Mouse (Mus musculus): Measurements from ENCODE around the gene Pnrc2.

DNA sequence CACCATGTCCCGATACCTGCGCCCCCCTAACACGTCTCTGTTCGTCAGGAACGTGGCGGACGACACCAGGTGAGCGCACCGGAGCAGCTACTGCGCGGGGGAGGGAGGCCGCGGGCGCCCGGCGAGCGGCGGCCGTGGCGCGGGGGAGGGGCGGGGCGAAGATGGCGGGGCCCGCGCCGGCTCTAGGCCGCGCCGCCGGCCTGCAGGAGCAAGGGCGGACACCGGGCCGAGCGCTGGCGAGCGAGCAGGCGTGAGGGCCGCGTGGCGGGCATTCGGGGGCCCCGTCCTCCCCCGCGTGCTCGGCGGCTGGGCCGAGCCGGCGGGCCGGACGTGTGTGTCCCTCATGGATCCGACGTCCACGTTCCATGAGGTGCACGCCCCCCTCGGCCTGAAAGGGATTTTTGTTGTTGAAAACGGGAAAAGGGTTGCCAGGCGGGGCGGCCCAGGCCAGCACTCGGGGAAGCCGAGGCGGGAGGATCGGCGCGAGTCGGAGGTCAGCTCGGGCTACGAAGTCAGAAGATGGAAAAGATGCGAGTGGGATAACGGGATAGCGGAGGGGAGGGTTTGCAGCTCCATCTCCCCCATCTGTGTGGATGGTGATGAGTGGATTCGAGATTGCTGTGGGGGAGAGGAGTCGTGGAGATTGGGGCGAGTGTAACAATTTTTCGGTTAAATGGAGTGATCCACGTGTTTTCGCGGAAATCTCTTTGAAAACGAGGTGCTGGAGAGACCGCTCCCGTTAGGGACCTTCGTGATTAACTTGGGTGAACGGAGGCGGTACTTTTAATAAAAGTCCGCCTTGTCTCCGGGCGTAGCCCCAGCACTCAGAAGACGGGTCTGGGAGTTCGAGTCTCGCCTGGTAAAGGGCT is 17.2 kb downstream of the Pnrc2 start:
- no peak for TF ChIP-seq GATA1 (IDR thresholded peaks at IDR 0.05; ENCODE audit: borderline replicate concordance, low read length)
- no peak for TF ChIP-seq FLI1 (IDR thresholded peaks at IDR 0.05; ENCODE audit: low read length)
